Mouse (Mus musculus) right cerebral cortex, adult 18-20 months (tissue): ENCODE measurements around the gene Noct.

Experiments used
- DNase-seq: peaks from one replicate; pipeline ENCODE4 v3.0.0; 2022; ENCODE audit warnings: mixed read lengths

The Noct gene

GRCm38 (mm10) chr3:51277201-51278150 is 53.2 kb downstream of the Noct start:
- peak; percentile 89 for DNase-seq

GRCm38 (mm10) chr3:51278433-51278832 is 54.2 kb downstream of the Noct start:
- DNase-seq: no peak

- no peak for DNase-seq
Measured at GRCm38 (mm10) chr3:51281727-51282126, 57.5 kb downstream of the Noct start.

- DNase-seq: no peak
Measured at GRCm38 (mm10) chr3:51284375-51284774, 60.1 kb downstream of the Noct start.

- peak; percentile 79 for DNase-seq
Measured at GRCm38 (mm10) chr3:51288880-51289821, 64.9 kb downstream of the Noct start.

- no peak for DNase-seq
Measured at GRCm38 (mm10) chr3:51294251-51294650, 70.0 kb downstream of the Noct start.

- DNase-seq: peak; percentile 46
Measured at GRCm38 (mm10) chr3:51295225-51295624, 71.0 kb downstream of the Noct start.

GRCm38 (mm10) chr3:51296790-51297189 is 72.5 kb downstream of the Noct start:
- DNase-seq: no peak
